Mouse (Mus musculus) testis, postnatal 14 days (tissue): ENCODE measurements at regions not wholly inside any gene's neighbourhood (a gene's known extent, or its start where the extent isn't known, plus 50 kb on each side); places are given as distances from the start of the nearest gene placed in this dataset.

Experiments
- DNase-seq: peaks from one replicate; pipeline ENCODE4 v3.0.0; 2021; ENCODE audit warnings: low spot score

DNA sequence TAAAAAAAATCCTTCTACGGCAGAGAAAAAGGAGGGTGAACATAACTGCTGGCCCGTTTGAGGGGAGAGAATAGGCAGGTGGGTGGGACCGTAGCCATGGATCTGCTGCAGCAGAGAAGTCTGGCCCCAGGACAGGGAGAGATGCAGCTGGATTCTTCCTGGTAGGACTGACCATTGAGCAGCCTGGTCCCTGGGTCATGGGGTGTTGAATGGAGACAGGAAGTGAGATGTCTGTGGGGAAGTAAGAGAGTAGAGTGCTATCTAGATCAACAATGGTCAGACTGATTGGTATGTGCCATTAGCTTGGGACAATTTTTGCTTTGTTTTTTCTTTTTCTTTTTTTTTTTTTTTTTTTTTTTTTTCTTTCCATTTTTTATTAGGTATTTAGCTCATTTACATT is 1123.5 kb upstream of the A1bg start:
- no peak for DNase-seq

DNA sequence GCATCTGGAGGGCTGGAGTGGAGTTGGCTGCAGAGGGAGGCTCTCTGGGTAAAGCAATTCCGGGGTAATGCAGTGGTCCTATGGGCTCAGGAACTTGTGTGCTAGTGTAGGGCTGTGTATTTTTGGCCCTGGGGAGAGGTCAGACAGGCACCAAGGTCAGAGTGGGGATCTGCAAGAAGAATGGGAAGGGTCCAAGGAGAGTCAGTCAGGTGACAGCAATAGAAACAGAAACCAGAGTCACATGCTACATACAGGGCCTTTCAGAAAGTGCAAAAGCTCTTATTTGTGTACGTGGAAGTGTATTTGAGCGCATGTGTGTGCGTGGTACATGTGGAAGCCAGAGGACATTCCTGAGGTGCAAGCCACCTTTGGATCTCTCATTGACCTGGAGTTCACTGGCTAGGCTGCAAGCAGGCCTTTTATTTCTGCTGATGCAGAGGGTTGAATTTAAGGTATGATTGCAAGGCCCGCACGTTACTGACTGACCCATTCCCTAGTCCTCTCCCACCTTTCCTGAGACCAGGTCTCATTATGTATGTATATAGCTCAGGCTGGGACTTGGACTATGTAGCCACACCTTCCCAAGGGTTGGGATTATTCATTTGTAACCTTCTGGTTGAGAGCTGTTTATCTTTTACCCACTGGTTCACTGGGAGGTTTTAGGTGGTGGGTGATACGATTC is 1122.0 kb upstream of the A1bg start:
- no peak for DNase-seq

DNA sequence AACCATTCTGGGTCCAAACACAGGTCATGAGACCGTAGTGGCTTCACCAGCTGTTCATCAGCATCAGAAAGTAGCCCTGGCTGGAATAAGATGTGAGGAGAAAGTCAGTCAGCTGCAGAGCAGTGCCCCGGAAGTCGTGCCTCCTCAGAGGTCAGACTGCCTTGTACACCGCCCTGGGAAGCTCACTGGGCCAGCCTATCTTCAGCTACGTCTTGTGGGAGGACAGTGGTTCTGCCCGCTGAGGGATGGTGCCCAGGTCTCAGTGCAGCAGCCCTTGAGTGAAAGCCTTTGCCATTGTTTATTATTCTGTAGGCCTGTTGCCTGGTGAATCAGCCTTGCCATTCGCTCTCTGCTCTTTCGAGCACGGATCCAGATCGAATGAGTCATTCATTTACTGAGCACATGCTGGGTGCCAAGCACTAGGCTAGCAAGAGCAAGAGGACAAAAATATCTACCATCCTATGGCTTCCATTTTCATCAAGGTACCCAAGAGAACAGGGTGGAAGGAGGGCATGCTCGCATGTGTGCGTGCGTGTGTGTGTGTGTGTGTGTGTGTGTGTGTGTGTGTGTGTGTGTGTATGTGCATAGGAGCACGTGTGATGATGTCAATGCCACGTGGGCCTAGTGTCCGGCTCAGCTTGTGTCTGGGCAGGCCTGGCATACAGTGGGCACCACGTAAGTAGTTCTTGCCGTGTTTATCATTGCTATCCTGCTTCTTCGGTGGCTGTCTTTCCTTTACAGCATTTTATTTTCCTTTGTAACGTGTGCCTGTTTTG is 1121.0 kb upstream of the A1bg start:
- DNase-seq = no peak

DNA sequence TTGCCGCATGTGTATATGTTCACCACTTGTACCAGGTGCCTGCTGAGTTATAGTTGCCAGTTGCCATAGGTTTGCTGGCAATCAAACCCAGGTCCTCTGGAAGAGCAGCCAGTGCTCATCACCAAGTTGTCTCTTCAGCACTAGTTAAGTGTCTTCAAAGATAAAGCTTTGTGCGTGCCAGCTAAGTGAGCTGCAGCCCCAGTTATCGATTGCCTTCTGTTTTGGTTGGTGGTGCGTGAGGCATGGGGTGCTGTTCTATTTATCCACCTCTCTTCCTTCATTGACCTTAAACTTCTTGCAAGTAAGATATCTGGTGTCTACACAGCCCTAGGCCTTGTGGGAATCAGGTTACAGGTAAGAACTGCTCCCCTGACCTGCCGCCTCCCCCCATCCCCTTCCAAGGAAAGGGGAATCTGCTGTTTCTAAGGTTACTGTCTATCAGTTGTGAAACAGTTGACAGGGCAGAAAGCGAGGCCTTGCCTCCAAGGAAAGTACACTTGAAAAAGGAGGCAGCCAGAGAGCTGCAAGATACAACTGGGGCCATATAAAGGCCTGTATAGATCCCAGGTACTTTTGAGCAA is 1120.2 kb upstream of the A1bg start:
- no peak for DNase-seq
